In genomic region chr12:54695511-54696241, GRCm38 (mm10) we compare ENCODE assay signal across 8 mouse cellular contexts. TPM values are rescaled to one million over a fixed set of nuclear protein-coding genes. Genes with fewer than 3 reads are reported as not detected.
A peak's percentile ranks its signal among the peaks of the same experiment; 100 is the strongest.
DNase-seq lines count a peak whose midpoint lies in the region; ATAC-seq lines count a peak whose summit lies in the region.

TSS of gene Eapp (minus strand) at chr12:54695897.

- no peaks in the 10 kb centered on the region for H3K9me3 ChIP-seq in hindbrain, embryonic 15.5 days

- peaks cover 2% of the 10 kb centered on the region for H3K36me3 ChIP-seq in hindbrain, embryonic 15.5 days

- peak within 1 kb of the TSS; percentile 98 for H3K27ac ChIP-seq in hindbrain, embryonic 15.5 days (replicated peaks)

- H3K4me2 ChIP-seq in hindbrain, embryonic 15.5 days = peak within 1 kb of the TSS; percentile 87

- H3K4me1 ChIP-seq in hindbrain, embryonic 15.5 days (replicated peaks) = peaks cover 21% of the 10 kb centered on the region

- ATAC-seq in hindbrain, embryonic 15.5 days (ENCODE audit: low FRiP score, low read depth) = peak; percentile 92

- peak within 1 kb of the TSS; percentile 93 for H3K9ac ChIP-seq in hindbrain, embryonic 15.5 days

- H3K4me3 ChIP-seq in hindbrain, embryonic 15.5 days = peak within 1 kb of the TSS; percentile 94

- DNase-seq in R1 (ENCODE audit: low read depth, low spot score) = peak; percentile 99
- DNase-seq in cerebellum, postnatal 25 days = peak; percentile 96 to 98
- DNase-seq in frontal cortex, postnatal 36 days (ENCODE audit: low spot score in 2 of 2) = peak; percentile 95 to 96
- peak; percentile 91 for DNase-seq in left cerebral cortex, adult 11 months (ENCODE audit: low spot score)
- DNase-seq in lung, postnatal 4 days = peak; percentile 97
- peak; percentile 95 for DNase-seq in retina, postnatal 7 days (ENCODE audit: low read depth, low spot score)
- DNase-seq in urinary bladder, adult 2 months (ENCODE audit: low spot score) = peak; percentile 90

- under 1% methylated on average over 57 of the region's 57 CpGs for WGBS in hindbrain, embryonic 15.5 days

- H3K27me3 ChIP-seq in hindbrain, embryonic 15.5 days = no peaks in the 10 kb centered on the region

RNA-seq across cellular contexts. Expression of gene Eapp, which starts in this region (rescaled TPM):
- polyA plus RNA-seq in hindbrain, embryonic 15.5 days (2015; fragmentation: Nextera tagmentation; extraction: Ambion mirVana) = 73.0 and 75.9 TPM in 2 replicates
- polyA plus RNA-seq in urinary bladder, adult 2 months (2012; rRNA removed) = 24.3 and 28.1 TPM in 2 replicates

Comparison
In these comparisons a context has a peak if more than half of its experiments do, and no peak if none do; other contexts are left out.
1. Peak in every context shown above with its lines: DNase-seq, ATAC-seq, H3K4me3 ChIP-seq and H3K27ac ChIP-seq.